Mouse (Mus musculus): ENCODE results near the gene Phtf2.

GRCm38 (mm10) chr5:20751696-20752095 is 130.2 kb downstream of the Phtf2 start:
- TF ChIP-seq CTCF (IDR thresholded peaks at IDR 0.05) (no peak), EP300 (IDR thresholded peaks at IDR 0.05) (no peak)
